Mouse (Mus musculus): Measurements from ENCODE around the gene Magi1. TPM values are rescaled to one million over a fixed set of nuclear protein-coding genes. Genes with fewer than 3 reads are reported as not detected.
"Not testable (repeated sequence)": the region's sequence is repeated elsewhere in the genome, so short reads cannot be mapped to it uniquely, and the experiment has no call there.

Gene Magi1
- polyA plus RNA-seq, 1 experiment = 2.3 TPM

DNA sequence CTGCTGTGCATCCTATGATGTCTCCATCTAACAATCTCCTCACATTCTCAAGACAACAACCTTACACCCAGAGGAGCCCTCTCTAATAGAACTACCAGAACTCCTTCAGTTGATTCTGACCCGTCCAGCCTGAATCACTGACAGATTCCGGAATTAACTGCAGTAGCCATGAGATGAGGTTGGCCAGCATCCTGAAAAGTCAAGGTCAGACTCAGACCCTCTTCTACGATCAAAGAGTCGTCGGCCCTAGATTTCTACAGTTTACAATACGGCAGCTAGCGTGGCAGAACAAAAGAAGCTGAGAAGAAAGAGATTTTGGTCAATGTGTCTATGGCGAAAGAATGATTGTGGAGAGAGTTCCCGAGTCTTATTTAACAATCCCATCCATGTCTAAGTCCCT is 257.4 kb downstream of the Magi1 start:
- Histone ChIP-seq H3K4me3 (replicated peaks) (no peak overlapping the region), H3K4me1 (no peaks in the 10 kb centered on the region), H3K9me3 (no peaks in the 10 kb centered on the region; the same call in 1 of the 2 replicates), H3K27me3 (replicated peaks) (no peaks in the 10 kb centered on the region), H3K36me3 (replicated peaks; ENCODE audit: low read length) (no peaks in the 10 kb centered on the region)
- TF ChIP-seq FLI1 (IDR thresholded peaks at IDR 0.05; ENCODE audit: low read length) (no peak), GATA1 (IDR thresholded peaks at IDR 0.05; ENCODE audit: borderline replicate concordance, low read length) (no peak)

DNA sequence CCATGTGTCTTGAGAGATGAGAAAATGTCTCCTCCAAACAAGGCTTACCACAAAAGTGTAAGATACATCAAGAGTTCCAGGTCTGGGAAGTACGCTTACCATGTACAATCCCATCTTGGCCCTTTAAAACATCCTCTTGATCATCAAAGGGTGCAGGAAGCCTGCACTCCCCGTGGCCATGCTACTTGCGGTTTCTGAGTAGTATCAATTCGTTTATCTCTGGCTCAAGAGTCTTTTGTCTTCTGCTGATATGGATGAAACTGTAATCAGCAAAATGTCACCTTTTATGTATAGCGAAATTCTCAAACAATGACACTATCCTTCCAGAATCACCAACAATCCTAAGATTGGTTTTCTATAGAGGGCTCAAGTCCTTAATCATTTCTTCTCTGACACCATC is 261.3 kb downstream of the Magi1 start:
- no peaks in the 10 kb centered on the region for H3K27me3 ChIP-seq (replicated peaks)
- TF ChIP-seq FLI1 (IDR thresholded peaks at IDR 0.05; ENCODE audit: low read length) (no peak), GATA1 (IDR thresholded peaks at IDR 0.05; ENCODE audit: borderline replicate concordance, low read length) (no peak)

DNA sequence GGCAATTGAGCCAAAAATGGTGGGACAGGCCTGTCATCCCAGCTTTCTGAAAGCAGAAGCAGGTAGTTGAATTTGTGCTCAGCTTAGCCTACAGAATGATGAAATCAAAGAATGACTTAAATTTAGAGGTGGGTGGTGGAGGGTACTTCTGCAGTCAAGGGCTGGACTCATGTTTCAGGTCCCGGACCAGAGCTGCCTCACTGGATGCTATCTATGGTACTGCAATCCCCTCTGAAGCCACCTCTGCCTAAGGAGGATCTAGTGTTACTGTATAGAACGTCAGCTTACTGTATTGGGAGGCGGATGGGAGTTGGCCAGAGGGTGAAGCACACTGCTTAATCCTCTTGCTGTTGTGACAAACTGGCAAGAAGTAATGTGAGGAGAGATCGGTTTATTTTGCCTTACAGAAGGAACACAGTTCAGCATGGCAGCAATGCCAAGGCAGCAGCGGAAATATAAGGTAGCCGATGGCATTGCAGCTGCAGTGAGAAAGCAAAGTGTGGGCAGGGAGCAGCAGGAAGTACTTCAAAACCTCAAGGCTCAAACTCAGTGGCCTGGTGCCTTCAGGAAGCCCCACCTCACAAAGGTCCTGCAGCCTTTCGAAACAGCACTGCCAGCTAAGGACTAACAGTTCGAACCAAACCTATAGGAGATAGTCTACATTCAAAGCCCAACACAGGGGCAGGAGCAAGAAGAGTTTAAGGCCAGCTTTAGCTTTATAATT is 262.3 kb downstream of the Magi1 start:
- Histone ChIP-seq H3K36me3 (replicated peaks; ENCODE audit: low read length) (no peaks in the 10 kb centered on the region), H3K9me3 (no peaks in the 10 kb centered on the region), H3K4me1 (no peaks in the 10 kb centered on the region), H3K27me3 (replicated peaks) (no peaks in the 10 kb centered on the region), H3K4me3 (replicated peaks) (no peak overlapping the region)
- no peak for TF ChIP-seq GATA1 (IDR thresholded peaks at IDR 0.05; ENCODE audit: borderline replicate concordance, low read length)
- TF ChIP-seq FLI1 (IDR thresholded peaks at IDR 0.05; ENCODE audit: low read length) = no peak

More for the DNA sequence above, 261.3 kb downstream of the Magi1 start:
- Histone ChIP-seq H3K4me3 (replicated peaks) (no peak overlapping the region), H3K4me1 (no peaks in the 10 kb centered on the region), H3K36me3 (replicated peaks; ENCODE audit: low read length) (no peaks in the 10 kb centered on the region), H3K9me3 (no peaks in the 10 kb centered on the region)

DNA sequence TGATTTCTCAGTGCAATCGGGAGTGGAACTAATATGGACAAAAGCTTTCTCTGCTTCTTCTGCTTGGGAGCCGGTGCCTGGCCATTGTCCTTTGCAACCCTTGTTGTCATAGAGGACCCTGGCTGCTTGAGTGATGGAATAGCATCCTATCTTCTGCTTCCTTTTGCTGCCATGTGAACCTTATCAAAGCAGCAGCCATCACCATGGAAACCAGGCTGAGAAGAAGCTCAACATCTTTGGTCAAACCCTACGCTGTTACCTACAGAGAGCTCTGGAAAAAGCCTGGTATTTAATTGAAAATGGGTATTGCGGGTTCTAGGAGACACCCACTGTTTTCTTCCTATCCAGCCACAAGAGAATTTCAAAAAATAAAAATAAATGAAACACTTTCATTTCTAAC is 263.2 kb downstream of the Magi1 start:
- no peaks in the 10 kb centered on the region for H3K9me3 ChIP-seq
- H3K27me3 ChIP-seq (replicated peaks) = no peaks in the 10 kb centered on the region
- no peaks in the 10 kb centered on the region for H3K36me3 ChIP-seq (replicated peaks; ENCODE audit: low read length)
- H3K4me3 ChIP-seq (replicated peaks) = no peak overlapping the region
- H3K4me1 ChIP-seq = no peaks in the 10 kb centered on the region
- no peak for TF ChIP-seq GATA1 (IDR thresholded peaks at IDR 0.05; ENCODE audit: borderline replicate concordance, low read length)
- no peak for TF ChIP-seq FLI1 (IDR thresholded peaks at IDR 0.05; ENCODE audit: low read length)

DNA sequence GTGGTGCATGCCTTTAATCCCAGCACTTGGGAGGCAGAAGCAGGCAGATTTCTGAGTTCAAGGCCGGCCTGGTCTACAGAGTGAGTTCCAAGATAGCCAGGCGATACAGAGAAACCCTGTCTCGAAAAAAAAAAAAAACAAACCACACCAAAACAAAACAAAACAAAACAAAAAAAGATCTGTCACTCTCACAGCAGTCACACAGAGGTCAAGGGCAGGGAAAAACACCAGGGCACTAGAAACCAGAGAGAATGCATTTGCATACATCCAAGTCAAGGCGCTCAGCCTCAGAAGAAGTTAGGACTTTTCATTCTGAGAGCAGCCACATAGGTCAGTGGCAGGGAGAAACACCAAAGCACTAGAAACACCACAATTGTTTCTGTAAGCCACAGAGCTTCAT is 263.8 kb downstream of the Magi1 start:
- Histone ChIP-seq H3K4me1 (no peaks in the 10 kb centered on the region), H3K36me3 (replicated peaks; ENCODE audit: low read length) (no peaks in the 10 kb centered on the region), H3K9me3 (no peaks in the 10 kb centered on the region), H3K4me3 (replicated peaks) (no peak overlapping the region), H3K27me3 (replicated peaks) (no peaks in the 10 kb centered on the region)
- TF ChIP-seq FLI1 (IDR thresholded peaks at IDR 0.05; ENCODE audit: low read length) (no peak), GATA1 (IDR thresholded peaks at IDR 0.05; ENCODE audit: borderline replicate concordance, low read length) (no peak)

DNA sequence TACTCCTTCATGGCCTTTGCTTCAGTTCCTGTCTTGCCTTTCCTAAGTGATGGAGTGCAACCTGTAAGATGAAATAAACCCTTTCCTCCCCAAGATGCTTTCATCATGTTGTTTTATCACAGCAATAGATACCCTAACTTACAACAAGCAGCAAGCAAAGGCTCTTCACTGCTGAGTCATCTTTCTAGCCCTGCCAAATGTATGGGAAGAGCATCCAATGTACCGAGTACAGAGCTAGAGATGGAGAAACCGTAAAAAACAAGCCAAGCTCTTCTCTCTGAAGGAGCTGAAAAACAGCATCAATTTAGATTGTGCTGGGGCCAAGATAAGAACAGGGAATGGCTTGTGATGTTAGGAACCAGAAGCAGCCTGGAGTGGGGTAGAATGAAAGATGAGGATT is 270.0 kb downstream of the Magi1 start:
- Histone ChIP-seq H3K9me3 (0 out of 2 replicates have a peak, but pooled peaks cover 4% of the 10 kb centered on the region), H3K27me3 (replicated peaks) (no peaks in the 10 kb centered on the region), H3K4me3 (replicated peaks) (no peak overlapping the region), H3K36me3 (replicated peaks; ENCODE audit: low read length) (no peaks in the 10 kb centered on the region), H3K4me1 (no peaks in the 10 kb centered on the region)
- TF ChIP-seq FLI1 (IDR thresholded peaks at IDR 0.05; ENCODE audit: low read length) (no peak), GATA1 (IDR thresholded peaks at IDR 0.05; ENCODE audit: borderline replicate concordance, low read length) (no peak)

DNA sequence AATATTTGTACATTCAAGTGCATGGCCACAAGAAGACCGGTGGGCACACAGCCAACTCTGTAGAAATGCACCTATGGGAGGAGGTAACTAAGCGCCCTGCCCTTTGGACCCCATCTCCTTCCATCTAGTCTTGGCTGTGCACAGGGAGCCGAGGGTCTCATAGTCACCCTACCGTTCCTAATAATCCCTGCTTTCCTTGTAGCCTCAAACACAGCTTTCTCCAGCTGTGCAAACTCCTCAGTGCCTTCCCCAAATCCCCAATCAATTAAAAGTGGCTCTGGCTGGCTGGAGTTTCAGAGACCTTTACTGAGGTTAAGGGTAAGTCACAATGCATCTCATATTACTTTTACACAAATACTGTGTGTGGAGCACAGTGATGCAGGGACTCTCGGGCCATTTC is 271.8 kb downstream of the Magi1 start:
- Histone ChIP-seq H3K36me3 (replicated peaks; ENCODE audit: low read length) (no peaks in the 10 kb centered on the region), H3K9me3 (0 out of 2 replicates have a peak, but pooled peaks cover 6% of the 10 kb centered on the region), H3K27me3 (replicated peaks) (no peaks in the 10 kb centered on the region), H3K4me3 (replicated peaks) (no peak overlapping the region), H3K4me1 (no peaks in the 10 kb centered on the region)
- TF ChIP-seq GATA1 (IDR thresholded peaks at IDR 0.05; ENCODE audit: borderline replicate concordance, low read length) (no peak), FLI1 (IDR thresholded peaks at IDR 0.05; ENCODE audit: low read length) (no peak)

DNA sequence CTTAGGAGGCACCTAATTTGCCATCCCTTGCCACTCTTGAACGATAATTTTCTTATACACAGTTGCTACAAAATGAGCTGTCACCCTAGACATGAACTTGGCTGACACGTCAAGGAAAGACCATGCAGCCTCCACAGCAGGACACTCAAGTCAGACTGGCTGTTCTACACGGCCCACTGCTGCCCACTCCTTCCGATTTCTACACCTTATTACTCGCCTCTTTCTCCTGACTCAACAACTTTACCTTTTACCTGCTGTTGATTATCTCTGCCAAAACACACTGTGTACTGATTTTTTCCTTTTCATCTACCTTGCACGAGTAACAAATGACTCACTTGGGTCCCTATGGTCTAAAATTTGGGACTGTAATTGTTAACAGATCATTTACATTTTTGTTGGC is 272.2 kb downstream of the Magi1 start:
- Histone ChIP-seq H3K36me3 (replicated peaks; ENCODE audit: low read length) (no peaks in the 10 kb centered on the region), H3K9me3 (0 out of 2 replicates have a peak, but pooled peaks cover 7% of the 10 kb centered on the region), H3K27me3 (replicated peaks) (no peaks in the 10 kb centered on the region), H3K4me1 (no peaks in the 10 kb centered on the region), H3K4me3 (replicated peaks) (no peak overlapping the region)
- TF ChIP-seq GATA1 (IDR thresholded peaks at IDR 0.05; ENCODE audit: borderline replicate concordance, low read length) = no peak
- no peak for TF ChIP-seq FLI1 (IDR thresholded peaks at IDR 0.05; ENCODE audit: low read length)

DNA sequence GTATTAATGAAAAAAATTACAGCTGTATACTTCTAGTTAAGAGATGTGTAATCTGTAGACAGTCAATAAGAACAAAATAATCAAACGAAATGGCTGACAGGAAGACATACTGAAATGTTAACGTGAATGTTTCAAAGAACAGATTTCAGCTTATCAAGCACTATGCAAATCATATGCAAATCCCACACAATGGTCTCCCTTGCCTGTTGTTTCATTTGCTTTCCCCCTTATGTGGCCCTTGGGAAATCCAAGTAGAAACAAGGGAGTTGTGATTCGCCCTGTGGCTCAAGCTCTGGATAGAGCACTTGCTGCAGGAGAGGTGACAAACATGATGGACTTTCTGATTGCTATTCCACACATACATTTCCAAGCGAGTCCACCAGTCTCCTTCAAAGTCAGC is 275.1 kb downstream of the Magi1 start:
- TF ChIP-seq GATA1 (IDR thresholded peaks at IDR 0.05; ENCODE audit: borderline replicate concordance, low read length) (no peak), FLI1 (IDR thresholded peaks at IDR 0.05; ENCODE audit: low read length) (no peak)
- Histone ChIP-seq H3K4me3 (replicated peaks) (no peak overlapping the region), H3K27me3 (replicated peaks) (no peaks in the 10 kb centered on the region), H3K4me1 (no peaks in the 10 kb centered on the region), H3K9me3 (0 out of 2 replicates have a peak, but pooled peaks cover 7% of the 10 kb centered on the region), H3K36me3 (replicated peaks; ENCODE audit: low read length) (no peaks in the 10 kb centered on the region)

DNA sequence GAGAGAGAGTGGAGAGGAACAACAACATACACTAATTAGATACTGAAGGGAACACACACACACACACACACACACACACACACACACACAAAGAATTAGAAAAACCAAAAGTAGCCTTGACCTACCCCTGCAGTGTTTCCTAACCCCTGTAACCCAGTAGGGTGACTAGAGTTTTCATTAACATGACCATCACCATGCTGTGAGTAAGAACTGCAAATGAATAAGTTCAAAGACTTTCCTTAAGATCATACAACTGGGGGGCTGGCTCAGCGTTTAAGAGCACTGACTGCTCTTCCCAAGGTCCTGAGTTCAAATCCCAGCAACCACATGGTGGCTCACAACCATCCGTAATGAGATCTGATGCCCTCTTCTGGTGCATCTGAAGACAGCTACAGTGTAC is 280.1 kb downstream of the Magi1 start:
- not testable (repeated sequence) for H3K4me1 ChIP-seq; H3K4me3 ChIP-seq (replicated peaks); H3K27me3 ChIP-seq (replicated peaks); H3K36me3 ChIP-seq (replicated peaks; ENCODE audit: low read length); H3K9me3 ChIP-seq

Measured in megakaryocyte, embryonic 14.5 days (primary cell).